Comparison of ENCODE assay signal across 9 mouse cellular contexts in genomic region chr1:155028735-155029134, GRCm38 (mm10).
DNase-seq lines count a peak whose midpoint lies in the region; ATAC-seq and TF ChIP-seq lines count a peak whose summit lies in the region.
"Had no signal": no experiment of that assay in that cellular context is flagged by ENCODE, and none has a peak within 500 bp of the region (broad histone marks: within the 10 kb centered on the region; RNA-seq: fewer than 3 reads in every experiment).

No protein-coding gene starts in this region.

- H3K27ac ChIP-seq in intestine, embryonic 16.5 days (ENCODE audit: low read length), result peak overlapping the region; percentile 76
- no peak overlapping the region for H3K27ac ChIP-seq in forebrain, embryonic 14.5 days (ENCODE audit: low read depth, low read length)
- H3K27ac ChIP-seq: midbrain, embryonic 12.5 days had no signal

- peaks cover 4% of the 10 kb centered on the region; the same call in 1 of the 2 replicates for H3K4me1 ChIP-seq in lung, adult 2 months (ENCODE audit: control insufficient read depth, insufficient read depth, low read length)
- peaks cover 15% of the 10 kb centered on the region; the same call in 1 of the 2 replicates for H3K4me1 ChIP-seq in intestine, embryonic 16.5 days (ENCODE audit: control insufficient read depth, insufficient read depth, low read length)
- H3K4me1 ChIP-seq in forebrain, embryonic 14.5 days (ENCODE audit: control insufficient read depth, insufficient read depth, low read length), result 0 out of 2 replicates have a peak, but pooled peaks cover 2% of the 10 kb centered on the region

- no peak for TF ChIP-seq CTCF in lung, adult 2 months (IDR thresholded peaks at IDR 0.05; ENCODE audit: insufficient read depth, low read length)

- 24% methylated on average over 5 of the region's 5 CpGs for WGBS in lung, adult 2 months
- whole genome bisulfite sequencing in intestine, embryonic 16.5 days, result 45% methylated on average over 5 of the region's 5 CpGs
- 54% methylated on average over 5 of the region's 5 CpGs for WGBS in forebrain, embryonic 14.5 days

- no peaks in the 10 kb centered on the region for H3K36me3 ChIP-seq in intestine, embryonic 16.5 days (ENCODE audit: control insufficient read depth, insufficient read depth, low read length)
- no peaks in the 10 kb centered on the region for H3K36me3 ChIP-seq in forebrain, embryonic 14.5 days (ENCODE audit: control insufficient read depth, insufficient read depth, low read length)
- H3K36me3 ChIP-seq: midbrain, embryonic 12.5 days had no signal

- no peak for TF ChIP-seq POLR2A in lung, adult 2 months (IDR thresholded peaks at IDR 0.05; ENCODE audit: borderline replicate concordance, extremely low read depth, low read depth, low read length)

- peak overlapping the region; percentile 19 for H3K4me3 ChIP-seq in lung, adult 2 months (replicated peaks; ENCODE audit: extremely low read depth, low read depth, low read length)
- H3K4me3 ChIP-seq in intestine, embryonic 16.5 days (ENCODE audit: low read length), result no peak overlapping the region
- no peak overlapping the region for H3K4me3 ChIP-seq in forebrain, embryonic 14.5 days (ENCODE audit: low read depth, low read length)
- H3K4me3 ChIP-seq: midbrain, embryonic 12.5 days had no signal

- H3K4me2 ChIP-seq in intestine, embryonic 16.5 days (ENCODE audit: low read depth, low read length), result peak overlapping the region; percentile 30
- H3K4me2 ChIP-seq in forebrain, embryonic 14.5 days (ENCODE audit: low read length), result no peak overlapping the region
- H3K4me2 ChIP-seq: midbrain, embryonic 12.5 days had no signal

- H3K9me3 ChIP-seq in intestine, embryonic 16.5 days (ENCODE audit: control insufficient read depth, low read length), result no peaks in the 10 kb centered on the region
- no peaks in the 10 kb centered on the region for H3K9me3 ChIP-seq in forebrain, embryonic 14.5 days (replicated peaks; ENCODE audit: control insufficient read depth, low read length)
- H3K9me3 ChIP-seq: midbrain, embryonic 12.5 days had no signal

- H3K9ac ChIP-seq in intestine, embryonic 16.5 days (ENCODE audit: low read depth, low read length), result peak overlapping the region; percentile 30; the same call in 1 of the 2 replicates
- H3K9ac ChIP-seq in forebrain, embryonic 14.5 days (ENCODE audit: low read length), result no peak overlapping the region
- H3K9ac ChIP-seq: midbrain, embryonic 12.5 days had no signal

- DNase-seq in lung, adult 2 months, result no peak
- DNase-seq in lung, postnatal 10 days, result no peak
- no peak for DNase-seq in forebrain, embryonic 14.5 days (ENCODE audit: low spot score)
- no peak for DNase-seq in adipocyte (ENCODE audit: low spot score)
- DNase-seq in frontal cortex, postnatal 10 days (ENCODE audit: low spot score in 2 of 2), result no peak

- peak; percentile 77 for ATAC-seq in common myeloid progenitor, adult 5-6 weeks (replicated peaks; ENCODE audit: low read depth, poor library complexity, severe bottlenecking)
- ATAC-seq in intestine, embryonic 16.5 days, result peak; percentile 36; the same call in 1 of the 2 replicates
- ATAC-seq in megakaryocyte progenitor cell, adult 5-6 weeks (replicated peaks; ENCODE audit: poor library complexity), result peak; percentile 57
- no peak for ATAC-seq in forebrain, embryonic 14.5 days

- no peaks in the 10 kb centered on the region for H3K27me3 ChIP-seq in intestine, embryonic 16.5 days (replicated peaks; ENCODE audit: control insufficient read depth, insufficient read depth, low read length)
- no peaks in the 10 kb centered on the region for H3K27me3 ChIP-seq in forebrain, embryonic 14.5 days (replicated peaks; ENCODE audit: control insufficient read depth, insufficient read depth, low read length)
